Comparison of ENCODE assay signal across 16 mouse cellular contexts in genomic region chr6:29759012-29759679, GRCm38 (mm10). TPM values are rescaled to one million over a fixed set of nuclear protein-coding genes. Genes with fewer than 3 reads are reported as not detected.
DNase-seq lines count a peak whose midpoint lies in the region; ATAC-seq and TF ChIP-seq lines count a peak whose summit lies in the region.
"Had no signal": no experiment of that assay in that cellular context is flagged by ENCODE, and none has a peak within 500 bp of the region (broad histone marks: within the 10 kb centered on the region; RNA-seq: fewer than 3 reads in every experiment).

No protein-coding gene starts in this region.

- DNase-seq in heart, adult 11 months = peak; percentile 86
- no peak for DNase-seq in heart, embryonic 10.5 days (ENCODE audit: low spot score)
- DNase-seq in liver, adult 2 months (ENCODE audit: extremely low read depth, low read depth, low spot score) = peak; percentile 31
- no peak for DNase-seq in midbrain, postnatal 0 days (ENCODE audit: low spot score)
- DNase-seq in thymus, postnatal 0 days (ENCODE audit: low spot score) = no peak
- DNase-seq in heart, adult 8-10 months (ENCODE audit: low spot score) = no peak

- peaks cover 65% of the 10 kb centered on the region for H3K36me3 ChIP-seq in heart, embryonic 10.5 days
- H3K36me3 ChIP-seq in liver, adult 2 months (ENCODE audit: control insufficient read depth, insufficient read depth, low read length) = no peaks in the 10 kb centered on the region
- H3K36me3 ChIP-seq in liver, embryonic 12.5 days = peaks cover 38% of the 10 kb centered on the region
- H3K36me3 ChIP-seq in midbrain, embryonic 15.5 days (replicated peaks) = no peaks in the 10 kb centered on the region
- H3K36me3 ChIP-seq in midbrain, postnatal 0 days (ENCODE audit: insufficient read depth, low read length) = no peaks in the 10 kb centered on the region

- no peaks in the 10 kb centered on the region for H3K79me2 ChIP-seq in liver, adult 2 months (ENCODE audit: control insufficient read depth, insufficient read depth, low read length)

- no peaks in the 10 kb centered on the region for H3K4me1 ChIP-seq in heart, embryonic 10.5 days
- H3K4me1 ChIP-seq in liver, adult 2 months (ENCODE audit: control insufficient read depth, insufficient read depth, low read length) = peaks cover 5% of the 10 kb centered on the region
- no peaks in the 10 kb centered on the region for H3K4me1 ChIP-seq in liver, embryonic 12.5 days
- H3K4me1 ChIP-seq in midbrain, embryonic 15.5 days = no peaks in the 10 kb centered on the region
- no peaks in the 10 kb centered on the region for H3K4me1 ChIP-seq in midbrain, postnatal 0 days (ENCODE audit: insufficient read depth, low read length)
- H3K4me1 ChIP-seq: embryonic facial prominence, embryonic 12.5 days; heart, embryonic 12.5 days; hindbrain, embryonic 13.5 days; liver, embryonic 13.5 days; lung, embryonic 15.5 days; midbrain, embryonic 12.5 days had no signal

- TF ChIP-seq CTCF in liver, adult 2 months (IDR thresholded peaks at IDR 0.05; ENCODE audit: low read depth, low read length) = no peak
- TF ChIP-seq CTCF in midbrain, postnatal 0 days (IDR thresholded peaks at IDR 0.05) = no peak

- no peak for TF ChIP-seq POLR2A in liver, adult 2 months (IDR thresholded peaks at IDR 0.05; ENCODE audit: extremely low read depth, insufficient read depth, low read length)

- WGBS in heart, embryonic 10.5 days = 89% methylated on average over 13 of the region's 13 CpGs
- 76% methylated on average over 13 of the region's 13 CpGs for WGBS in liver, adult 2 months
- 71% methylated on average over 13 of the region's 13 CpGs for WGBS in liver, embryonic 12.5 days (ENCODE audit: insufficient replicate concordance)
- 87% methylated on average over 13 of the region's 13 CpGs for WGBS in midbrain, embryonic 15.5 days
- WGBS in midbrain, postnatal 0 days = 87% methylated on average over 13 of the region's 13 CpGs

- H3K27me3 ChIP-seq in heart, embryonic 10.5 days (ENCODE audit: insufficient read depth, poor library complexity, severe bottlenecking) = no peaks in the 10 kb centered on the region
- no peaks in the 10 kb centered on the region for H3K27me3 ChIP-seq in liver, adult 2 months (ENCODE audit: control insufficient read depth, insufficient read depth, low read length)
- H3K27me3 ChIP-seq in liver, embryonic 12.5 days (replicated peaks) = no peaks in the 10 kb centered on the region
- H3K27me3 ChIP-seq in midbrain, embryonic 15.5 days (replicated peaks) = no peaks in the 10 kb centered on the region
- H3K27me3 ChIP-seq in midbrain, postnatal 0 days (ENCODE audit: insufficient read depth, low read length) = no peaks in the 10 kb centered on the region
- H3K27me3 ChIP-seq: embryonic facial prominence, embryonic 12.5 days; heart, embryonic 12.5 days; hindbrain, embryonic 13.5 days; liver, embryonic 13.5 days; lung, embryonic 15.5 days; midbrain, embryonic 12.5 days had no signal

- H3K4me2 ChIP-seq in liver, embryonic 12.5 days = no peak overlapping the region
- no peak overlapping the region for H3K4me2 ChIP-seq in midbrain, embryonic 15.5 days
- no peak overlapping the region for H3K4me2 ChIP-seq in midbrain, postnatal 0 days (ENCODE audit: low read depth, low read length, poor library complexity, severe bottlenecking)
- H3K4me2 ChIP-seq: embryonic facial prominence, embryonic 12.5 days; heart, embryonic 12.5 days; hindbrain, embryonic 13.5 days; liver, embryonic 13.5 days; lung, embryonic 15.5 days; midbrain, embryonic 12.5 days had no signal

- no peak overlapping the region for H3K9ac ChIP-seq in liver, adult 2 months (ENCODE audit: low read depth, low read length)
- no peak overlapping the region for H3K9ac ChIP-seq in liver, embryonic 12.5 days
- H3K9ac ChIP-seq in midbrain, embryonic 15.5 days = no peak overlapping the region
- no peak overlapping the region for H3K9ac ChIP-seq in midbrain, postnatal 0 days (replicated peaks; ENCODE audit: low read length, poor library complexity, severe bottlenecking)
- H3K9ac ChIP-seq: embryonic facial prominence, embryonic 12.5 days; heart, embryonic 12.5 days; hindbrain, embryonic 13.5 days; liver, embryonic 13.5 days; lung, embryonic 15.5 days; midbrain, embryonic 12.5 days had no signal

- no peak overlapping the region for H3K27ac ChIP-seq in heart, embryonic 10.5 days
- H3K27ac ChIP-seq in liver, adult 2 months (replicated peaks; ENCODE audit: insufficient read depth, low read depth, low read length) = no peak overlapping the region
- no peak overlapping the region for H3K27ac ChIP-seq in liver, embryonic 12.5 days
- H3K27ac ChIP-seq in midbrain, embryonic 15.5 days = no peak overlapping the region
- H3K27ac ChIP-seq in midbrain, postnatal 0 days (ENCODE audit: low read depth, low read length) = no peak overlapping the region
- H3K27ac ChIP-seq: embryonic facial prominence, embryonic 12.5 days; hindbrain, embryonic 13.5 days; liver, embryonic 13.5 days; lung, embryonic 15.5 days; midbrain, embryonic 12.5 days had no signal

- no peak overlapping the region for H3K4me3 ChIP-seq in heart, embryonic 10.5 days
- no peak overlapping the region for H3K4me3 ChIP-seq in liver, adult 2 months (ENCODE audit: insufficient read depth, low read depth, low read length)
- H3K4me3 ChIP-seq in liver, embryonic 12.5 days = no peak overlapping the region
- H3K4me3 ChIP-seq in midbrain, embryonic 15.5 days = no peak overlapping the region
- H3K4me3 ChIP-seq in midbrain, postnatal 0 days (ENCODE audit: low read depth, low read length) = no peak overlapping the region
- H3K4me3 ChIP-seq: embryonic facial prominence, embryonic 12.5 days; heart, embryonic 12.5 days; hindbrain, embryonic 13.5 days; liver, embryonic 13.5 days; lung, embryonic 15.5 days; midbrain, embryonic 12.5 days had no signal

- ATAC-seq in liver, embryonic 12.5 days = no peak; the same call in 1 of the 2 replicates
- ATAC-seq in midbrain, embryonic 15.5 days (replicated peaks) = 0 out of 2 replicates have a peak, but pooled peaks have one; percentile 30
- no peak for ATAC-seq in midbrain, postnatal 0 days (ENCODE audit: low FRiP score)
- ATAC-seq: intestine, embryonic 16.5 days had no signal

- H3K9me3 ChIP-seq in heart, embryonic 10.5 days = no peaks in the 10 kb centered on the region
- no peaks in the 10 kb centered on the region for H3K9me3 ChIP-seq in liver, embryonic 12.5 days (replicated peaks)
- no peaks in the 10 kb centered on the region for H3K9me3 ChIP-seq in midbrain, embryonic 15.5 days
- no peaks in the 10 kb centered on the region for H3K9me3 ChIP-seq in midbrain, postnatal 0 days (ENCODE audit: low read length)
- H3K9me3 ChIP-seq: embryonic facial prominence, embryonic 12.5 days; heart, embryonic 12.5 days; hindbrain, embryonic 13.5 days; liver, embryonic 13.5 days; lung, embryonic 15.5 days; midbrain, embryonic 12.5 days had no signal

RNA-seq across cellular contexts. Expression of gene Ahcyl2, which starts 8.7 kb away (rescaled TPM):
- 9.7 and 13.5 TPM in 2 replicates for polyA plus RNA-seq in heart, embryonic 10.5 days (2016; fragmentation: Nextera tagmentation; extraction: Ambion mirVana)
- 8.9 and 11.8 TPM in 2 replicates for total RNA-seq in liver, adult 2 months (2014; rRNA removed)
- 5.2 and 7.4 TPM in 2 replicates for polyA plus RNA-seq in liver, adult 2 months (2012; rRNA removed)
- polyA plus RNA-seq in liver, embryonic 12.5 days (2016; fragmentation: Nextera tagmentation; extraction: Ambion mirVana) = 8.6 and 10.2 TPM in 2 replicates
- 18.0 and 20.6 TPM in 2 replicates for polyA plus RNA-seq in midbrain, embryonic 15.5 days (2015; fragmentation: Nextera tagmentation; extraction: Ambion mirVana)
- total RNA-seq in midbrain, postnatal 0 days (2014; rRNA removed) = 66.7 and 69.1 TPM in 2 replicates
- polyA plus RNA-seq in midbrain, postnatal 0 days (2015; fragmentation: Nextera tagmentation; extraction: Ambion mirVana) = 12.8 and 16.0 TPM in 2 replicates
- 13.8 and 17.2 TPM in 2 replicates for polyA plus RNA-seq in thymus, postnatal 0 days (2015; fragmentation: Nextera tagmentation; extraction: Ambion mirVana)
- 10 to 100 TPM; 14.2 to 19.6 (median 17.2) TPM for total RNA-seq in heart, adult 8-10 months (2022)

RNA-seq across cellular contexts. Expression of gene Smo, which starts 23.8 kb away (rescaled TPM):
- polyA plus RNA-seq in heart, embryonic 10.5 days (2016; fragmentation: Nextera tagmentation; extraction: Ambion mirVana) = 21.7 and 36.9 TPM in 2 replicates
- 4.1 and 5.0 TPM in 2 replicates for total RNA-seq in liver, adult 2 months (2014; rRNA removed)
- polyA plus RNA-seq in liver, adult 2 months (2012; rRNA removed) = 6.7 and 10.5 TPM in 2 replicates
- polyA plus RNA-seq in liver, embryonic 12.5 days (2016; fragmentation: Nextera tagmentation; extraction: Ambion mirVana) = 10.4 and 11.1 TPM in 2 replicates
- 12.3 and 14.2 TPM in 2 replicates for polyA plus RNA-seq in midbrain, embryonic 15.5 days (2015; fragmentation: Nextera tagmentation; extraction: Ambion mirVana)
- 38.7 and 42.3 TPM in 2 replicates for total RNA-seq in midbrain, postnatal 0 days (2014; rRNA removed)
- polyA plus RNA-seq in midbrain, postnatal 0 days (2015; fragmentation: Nextera tagmentation; extraction: Ambion mirVana) = 7.2 and 7.8 TPM in 2 replicates
- polyA plus RNA-seq in thymus, postnatal 0 days (2015; fragmentation: Nextera tagmentation; extraction: Ambion mirVana) = 13.2 and 18.1 TPM in 2 replicates
- 1 to 10 TPM; 6.9 to 9.2 (median 7.7) TPM for total RNA-seq in heart, adult 8-10 months (2022)
- total RNA-seq: neutrophil, adult 5-6 weeks had no signal

Comparison
In these comparisons a context has a peak if more than half of its experiments do, and no peak if none do; other contexts are left out.
1. DNase-seq: peak in heart, adult 11 months (single experiment) and liver, adult 2 months (single experiment); none in heart, embryonic 10.5 days (single experiment), midbrain, postnatal 0 days (single experiment), thymus, postnatal 0 days (single experiment) and heart, adult 8-10 months (single experiment).